Mouse (Mus musculus): ENCODE measurements around the gene Gopc. TPM values are rescaled to one million over a fixed set of nuclear protein-coding genes. Genes with fewer than 3 reads are reported as not detected.

Gene Gopc
- 10 to 100 TPM; 12.1 to 13.4 TPM for total RNA-seq (2021)

DNA sequence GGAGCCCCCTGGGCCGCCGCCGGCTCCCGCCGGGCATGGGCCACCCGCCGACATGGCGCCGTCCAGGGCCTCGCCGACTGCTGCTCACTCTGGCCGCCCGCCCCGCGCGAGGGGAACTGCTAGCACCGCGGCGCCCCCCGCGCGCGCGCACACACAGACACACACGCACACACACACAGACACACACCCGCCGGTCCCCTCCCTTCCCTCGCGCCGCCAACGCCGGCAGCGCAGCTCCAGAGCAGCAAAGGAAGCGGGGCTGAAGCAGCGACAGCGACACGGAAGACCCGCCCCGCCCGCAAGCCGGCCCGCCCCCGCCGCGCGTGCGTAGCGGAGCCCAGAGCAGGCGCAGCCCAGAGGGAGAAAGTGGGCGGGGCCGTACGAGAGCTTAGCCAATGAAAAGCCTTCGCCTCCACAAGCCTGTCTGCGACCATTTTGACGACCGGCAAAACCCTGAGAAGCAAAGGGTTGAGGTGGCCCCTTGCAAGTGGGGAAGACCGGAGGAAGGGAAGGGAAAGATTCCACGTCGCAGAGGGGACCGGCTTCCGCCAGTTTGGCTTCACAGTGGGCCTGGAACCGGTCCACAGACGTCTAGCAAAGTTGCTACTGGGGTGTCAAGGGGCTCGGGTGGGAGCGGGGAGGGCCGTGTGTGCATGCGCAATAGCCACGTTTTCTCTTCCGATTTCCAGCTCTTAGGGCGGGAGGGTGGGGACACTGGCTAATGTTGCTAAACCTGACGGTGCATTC, at the start of gene Gopc:
Gene Gopc, minus strand, starts transcription at position 280 of the 747 bp plus-strand sequence.
- intact Hi-C loops (cut with DNase I): loop anchor here (2.0 to 10.0 kb wide), 3 partner anchors 37 to 277 kb away; no protein-coding TSS in a partner anchor
- DNase-seq: peak; percentile 95 to 98

DNA sequence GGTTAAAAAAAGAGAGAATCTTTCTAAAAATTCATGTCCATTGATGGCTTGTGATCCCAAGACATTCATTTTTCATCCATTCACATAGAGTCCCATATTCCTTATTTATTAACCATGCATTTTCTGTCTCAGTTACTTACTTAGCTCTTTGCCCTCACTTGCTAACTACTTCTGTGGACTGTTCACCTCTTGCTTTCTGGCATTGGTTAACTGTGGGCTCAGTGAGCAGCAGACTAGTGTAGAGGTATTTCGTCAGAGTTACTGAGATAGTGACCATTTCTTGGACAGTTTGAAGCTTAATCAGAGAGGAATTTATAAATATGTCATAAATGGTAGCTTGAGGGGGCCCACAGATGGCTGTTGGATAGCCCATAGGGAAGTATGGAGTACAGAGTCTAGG, 49.0 kb upstream of the Gopc start:
- intact Hi-C loops (cut with DNase I): no loop called here
- no peak for DNase-seq

DNA sequence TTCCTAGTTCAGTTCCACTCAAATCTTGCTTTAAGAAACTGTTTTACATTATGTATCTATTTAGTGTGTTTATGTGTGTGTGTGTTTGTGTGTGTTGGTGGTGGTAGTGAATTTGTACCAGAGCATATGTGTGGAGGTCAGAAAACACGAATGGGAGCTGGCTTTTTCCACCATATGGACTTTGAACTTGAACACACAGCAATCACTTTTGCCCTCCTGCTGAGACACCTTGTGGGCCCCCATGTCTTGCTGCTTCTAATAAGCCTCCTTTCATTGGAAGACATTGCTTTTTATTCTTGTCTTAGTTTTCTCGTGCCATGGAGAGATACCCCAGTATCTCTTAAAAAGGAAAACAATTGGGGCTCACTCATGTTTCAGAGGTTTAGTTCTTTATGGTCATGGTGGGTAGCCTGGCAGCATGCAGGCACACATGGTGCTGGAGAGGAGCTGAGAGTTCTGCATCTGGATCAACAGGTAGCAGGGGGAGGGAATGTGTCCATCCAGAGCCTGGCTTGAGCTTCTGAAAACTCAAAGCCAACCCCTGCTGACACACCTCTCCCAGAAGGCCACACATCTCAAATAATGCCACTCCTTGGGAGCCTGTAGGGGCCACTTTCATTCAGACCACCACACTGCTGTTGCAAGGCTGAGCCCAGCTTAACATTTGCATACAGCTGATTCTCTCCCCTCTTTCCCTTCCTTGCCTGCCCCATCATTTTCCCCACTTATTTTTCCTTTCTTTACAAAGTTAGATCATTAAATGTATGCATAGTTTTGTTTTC, 45.9 kb upstream of the Gopc start:
- DNase-seq: no peak
- intact Hi-C loops (cut with DNase I): no loop called here

DNA sequence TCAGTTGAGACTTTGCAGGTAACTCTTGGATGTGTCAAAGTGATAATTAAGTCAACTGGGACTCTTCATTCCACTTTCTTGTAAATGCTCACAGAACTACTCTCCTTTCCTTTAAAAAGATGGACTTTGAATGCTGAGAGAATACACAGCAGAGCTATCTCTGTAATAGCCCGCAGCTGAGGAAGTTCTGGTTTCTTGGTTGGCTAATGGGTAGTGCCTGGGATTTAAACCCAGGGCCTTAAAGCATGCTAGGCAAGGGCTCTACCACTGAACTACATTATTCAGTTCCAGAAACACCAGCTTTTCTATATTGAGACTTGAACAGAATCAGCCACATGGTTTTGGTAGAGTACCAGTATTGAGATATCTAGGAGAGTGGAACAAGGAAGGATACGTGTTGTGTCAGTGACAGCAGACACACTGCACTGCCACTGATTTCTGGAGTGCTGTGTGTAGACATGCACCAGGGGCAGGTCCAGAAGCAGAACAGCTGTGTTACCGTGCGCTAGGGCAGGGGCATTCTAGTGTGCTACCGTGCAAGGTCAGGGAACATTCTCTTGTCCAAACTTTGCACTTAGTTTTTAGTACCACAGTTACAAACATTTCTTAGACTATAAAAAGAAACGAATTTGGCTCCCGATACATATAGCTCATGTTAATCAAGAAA, 44.5 kb upstream of the Gopc start:
- intact Hi-C loops (cut with DNase I): no loop called here

DNA sequence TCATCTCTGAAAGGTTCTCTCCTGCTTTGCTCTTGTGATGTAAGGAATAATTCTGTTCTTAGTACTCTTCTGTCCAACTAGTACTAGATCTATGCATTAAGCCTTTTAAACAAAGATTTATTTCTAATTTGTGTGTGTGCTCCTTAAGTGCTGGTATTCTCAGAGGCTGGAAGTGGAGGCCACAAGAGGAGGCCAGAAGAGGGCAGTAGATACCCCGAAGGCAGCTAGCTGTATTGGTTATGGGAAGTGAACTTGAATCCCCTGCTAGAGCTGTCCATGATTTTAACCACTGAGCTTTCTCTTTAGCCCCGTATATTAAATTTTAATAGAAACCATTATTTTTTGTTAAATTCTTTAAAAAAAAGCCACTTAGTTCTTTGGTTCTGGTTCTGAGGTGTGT, 41.2 kb upstream of the Gopc start:
- intact Hi-C loops (cut with DNase I): no loop called here
- DNase-seq: no peak

More for the DNA sequence above, 44.5 kb upstream of the Gopc start:
- no peak for DNase-seq

DNA sequence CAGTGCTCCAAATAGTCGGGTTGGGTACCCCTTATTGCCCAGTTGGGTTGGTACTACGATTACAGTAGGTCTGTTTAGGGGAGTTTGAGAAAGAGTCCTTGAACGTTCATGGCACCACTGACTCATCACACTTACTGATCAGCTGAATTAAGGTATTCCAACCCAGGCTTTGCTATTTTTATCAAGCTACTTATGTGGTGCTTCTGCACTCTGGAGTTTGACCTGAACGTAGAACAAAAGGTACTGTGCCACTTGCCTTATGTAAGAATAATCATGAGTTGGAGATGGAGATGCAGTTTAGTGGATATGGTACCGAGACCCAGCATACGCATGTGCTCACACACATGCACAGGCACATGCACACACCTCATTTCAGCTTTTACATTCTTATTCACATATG, 39.8 kb upstream of the Gopc start:
- no peak for DNase-seq
- intact Hi-C loops (cut with DNase I): no loop called here

DNA sequence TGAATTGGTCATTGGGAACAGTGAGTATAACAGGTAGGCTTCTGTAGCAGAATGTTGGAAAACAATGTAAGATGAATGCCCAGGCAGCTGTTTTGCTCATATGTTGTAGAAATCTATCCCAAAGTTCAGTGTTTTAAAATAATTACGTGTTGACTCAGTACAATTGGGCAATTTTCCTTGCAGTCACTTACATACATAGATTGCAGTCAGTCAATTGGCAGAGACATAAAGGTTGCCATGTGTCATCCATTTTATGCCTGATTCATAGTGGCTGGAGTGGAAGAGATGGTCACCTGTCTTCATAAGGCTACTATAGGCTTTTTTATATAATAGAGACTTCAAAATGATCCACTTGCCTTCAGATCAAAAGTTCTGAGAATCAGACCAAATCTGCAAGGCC, 38.6 kb upstream of the Gopc start:
- no peak for DNase-seq
- intact Hi-C loops (cut with DNase I): no loop called here

DNA sequence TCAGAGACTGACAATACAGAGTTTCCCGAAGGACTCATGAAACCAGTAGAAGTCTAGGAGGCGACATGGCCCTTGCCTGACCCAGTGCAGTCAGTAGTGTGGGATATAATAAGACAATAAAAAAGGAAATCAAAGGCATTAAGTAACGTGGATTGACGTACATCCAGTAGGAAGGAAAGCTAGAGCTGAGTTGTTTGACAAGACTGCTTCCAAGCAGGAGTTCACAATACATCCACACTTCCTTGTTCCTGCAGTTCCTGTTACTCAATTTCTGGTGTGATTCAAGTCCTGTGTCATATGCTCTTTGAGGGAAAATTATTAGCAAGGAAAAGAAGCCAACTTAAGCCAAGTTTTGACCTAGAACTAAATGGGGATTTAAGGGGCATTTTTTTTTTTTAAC, 37.5 kb upstream of the Gopc start:
- intact Hi-C loops (cut with DNase I): loop anchor here (2.0 kb wide), 1 partner anchor 37 kb away; the partner anchor contains the start of gene Gopc
- DNase-seq: no peak

DNA sequence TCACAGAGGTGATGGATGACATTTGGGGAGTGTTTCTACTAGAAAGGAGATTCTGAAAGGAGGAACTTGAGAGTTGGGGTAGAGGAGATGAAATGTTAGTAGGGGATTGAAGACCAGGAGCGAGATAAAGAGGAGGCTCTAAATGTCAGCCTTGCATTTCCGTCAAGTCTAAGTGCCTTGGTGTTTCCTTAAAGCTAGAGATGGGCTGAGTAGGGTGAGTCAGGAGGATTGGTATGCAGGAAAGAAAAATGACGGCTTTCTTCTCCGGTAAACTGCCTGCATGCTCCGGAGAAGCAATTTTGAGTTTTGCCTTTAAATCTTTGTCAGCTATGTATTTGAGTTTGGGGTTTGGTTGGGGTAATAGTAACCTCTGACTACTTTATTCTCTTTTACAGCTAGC, 37.0 kb upstream of the Gopc start:
- DNase-seq: no peak
- intact Hi-C loops (cut with DNase I): loop anchor here (2.0 kb wide), 1 partner anchor 36 kb away; the partner anchor contains the start of gene Gopc

DNA sequence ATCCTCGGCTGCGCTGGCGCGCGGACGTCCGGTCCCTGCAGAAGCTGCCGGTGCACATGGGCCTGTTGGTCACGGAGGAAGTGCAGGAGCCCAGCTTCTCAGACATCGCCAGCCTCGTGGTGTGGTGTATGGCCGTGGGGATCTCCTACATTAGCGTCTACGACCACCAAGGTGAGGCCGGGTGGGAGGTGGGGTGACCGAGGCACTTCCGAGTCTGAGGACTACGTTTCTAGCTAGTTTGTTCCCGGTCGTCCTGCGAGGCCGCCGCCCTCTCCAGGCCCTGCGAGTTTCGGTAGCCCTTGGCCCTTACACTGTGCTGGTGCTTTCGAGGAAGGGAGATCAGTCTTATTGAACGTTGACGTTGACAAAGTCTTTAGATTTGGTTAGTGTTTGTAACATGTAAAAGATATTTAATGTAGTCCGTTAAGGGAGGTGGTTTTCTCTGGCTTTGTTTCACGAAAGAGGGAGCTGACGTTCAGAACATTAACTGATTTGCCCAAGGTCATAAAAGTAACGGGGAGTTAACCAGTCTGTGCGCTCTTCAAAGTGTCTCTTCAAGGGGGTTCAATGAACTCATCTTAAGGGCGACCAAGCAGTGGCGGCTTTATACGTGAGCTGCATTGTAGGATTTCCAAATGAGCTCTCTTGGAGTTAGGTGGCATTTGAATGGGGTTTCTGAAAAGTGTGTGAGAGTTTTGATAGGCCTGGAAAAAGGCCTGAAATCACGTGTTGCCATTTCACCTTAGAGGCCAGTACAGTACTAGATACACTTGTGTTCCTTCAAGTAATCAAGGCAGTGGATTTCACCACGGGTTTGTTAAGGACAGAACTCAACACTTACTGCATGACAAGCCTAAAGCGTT, 36.3 kb upstream of the Gopc start:
- intact Hi-C loops (cut with DNase I): loop anchor here (2.0 kb wide), 2 partner anchors 29 to 35 kb away; partner anchors contain the start of genes Gopc and Nepn
- no peak for DNase-seq

DNA sequence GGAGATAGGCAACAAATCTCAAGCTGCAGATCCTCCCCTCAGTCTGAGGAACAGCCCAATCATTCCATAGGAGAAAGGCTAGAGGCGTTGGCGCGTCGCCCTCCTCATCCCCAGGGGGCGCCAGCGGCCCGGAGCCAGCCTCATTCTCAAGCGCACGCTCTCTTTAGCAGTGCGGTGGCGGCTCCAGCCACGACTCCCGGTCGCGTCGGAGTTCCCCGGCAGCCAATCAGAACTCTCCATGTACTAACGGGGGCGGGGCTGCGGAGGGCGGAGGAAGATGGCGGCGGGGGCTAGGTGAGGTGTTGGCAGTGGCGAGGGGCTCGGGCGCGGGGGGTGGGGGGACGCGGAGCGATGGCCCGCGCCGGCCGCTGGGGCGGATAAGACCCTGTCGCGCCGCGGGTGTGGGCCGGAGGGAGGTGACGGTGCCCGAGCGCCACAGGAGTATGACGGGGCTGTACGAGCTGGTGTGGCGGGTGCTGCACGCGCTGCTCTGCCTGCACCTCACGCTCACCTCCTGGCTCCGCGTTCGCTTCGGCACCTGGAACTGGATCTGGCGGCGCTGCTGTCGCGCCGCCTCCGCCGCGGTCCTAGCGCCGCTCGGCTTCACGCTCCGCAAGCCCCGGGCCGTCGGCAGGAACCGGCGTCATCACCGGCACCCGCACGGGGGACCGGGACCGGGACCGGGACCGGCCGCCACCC, 35.5 kb upstream of the Gopc start, which contains the start of gene Nus1:
Gene Nus1, plus strand, starts transcription at position 249 of the 699 bp plus-strand sequence.
- intact Hi-C loops (cut with DNase I): loop anchor here (2.0 kb wide), 1 partner anchor 29 kb away; the partner anchor contains the start of gene Nepn
- peak; percentile 94 to 95 for DNase-seq

DNA sequence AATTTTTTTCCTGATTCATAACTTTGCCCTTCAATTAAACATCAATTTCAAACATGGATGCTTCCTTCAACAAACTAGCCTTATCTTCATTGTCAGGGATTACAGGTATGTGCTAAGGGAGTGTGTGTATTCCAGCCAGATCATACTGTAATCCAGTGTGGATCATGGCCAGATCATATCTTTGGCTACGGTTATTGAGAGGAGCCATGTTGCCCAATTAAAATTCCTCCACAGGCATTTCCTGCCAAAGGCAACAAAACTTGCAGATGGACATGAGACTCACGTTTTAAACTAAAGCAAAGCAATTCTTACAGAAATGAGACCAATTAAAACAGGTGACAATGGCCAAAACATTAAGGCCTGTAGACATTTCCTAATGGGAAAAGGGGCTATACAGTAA, 34.5 kb upstream of the Gopc start:
- intact Hi-C loops (cut with DNase I): loop anchor here (2.0 kb wide), 1 partner anchor 28 kb away; the partner anchor contains the start of gene Nepn
- DNase-seq: no peak

DNA sequence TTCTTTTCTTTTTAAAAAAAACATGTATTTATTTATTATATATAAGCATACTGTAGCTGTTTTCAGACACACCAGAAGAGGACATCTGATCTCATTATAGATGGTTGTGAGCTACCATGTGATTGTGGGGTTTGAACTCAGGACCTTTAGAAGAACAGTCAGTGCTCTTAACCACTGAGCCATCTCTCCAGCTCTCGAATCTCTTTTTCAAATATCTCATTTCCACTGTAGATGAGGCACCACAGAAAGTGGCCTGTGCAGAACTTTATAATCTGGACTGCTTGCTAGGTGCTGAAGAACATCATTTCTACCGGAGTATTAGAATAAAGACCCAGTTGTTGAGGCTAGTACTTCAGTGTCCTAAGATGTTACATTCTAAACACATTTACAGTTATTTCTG, 33.1 kb upstream of the Gopc start:
- intact Hi-C loops (cut with DNase I): no loop called here
- no peak for DNase-seq

DNA sequence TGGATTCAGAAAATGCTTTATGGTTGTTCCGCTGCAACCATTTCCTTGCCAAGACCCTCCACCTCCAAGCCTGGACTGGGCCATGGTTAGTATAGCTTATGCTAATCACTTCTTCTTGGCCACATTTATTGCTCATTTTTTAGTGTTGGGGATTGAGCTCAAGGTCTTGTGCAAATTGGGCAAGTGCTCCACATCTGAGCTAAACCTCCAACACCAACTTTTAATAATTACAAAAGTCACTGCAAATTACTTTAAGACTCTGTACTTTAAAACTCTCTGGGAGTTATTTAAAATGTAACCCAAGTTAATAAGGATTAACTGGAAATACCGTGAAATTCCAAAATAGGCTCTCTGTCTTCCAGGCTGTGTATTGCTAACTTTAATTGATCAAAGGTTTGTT, 25.6 kb upstream of the Gopc start:
- intact Hi-C loops (cut with DNase I): no loop called here
- DNase-seq: no peak

DNA sequence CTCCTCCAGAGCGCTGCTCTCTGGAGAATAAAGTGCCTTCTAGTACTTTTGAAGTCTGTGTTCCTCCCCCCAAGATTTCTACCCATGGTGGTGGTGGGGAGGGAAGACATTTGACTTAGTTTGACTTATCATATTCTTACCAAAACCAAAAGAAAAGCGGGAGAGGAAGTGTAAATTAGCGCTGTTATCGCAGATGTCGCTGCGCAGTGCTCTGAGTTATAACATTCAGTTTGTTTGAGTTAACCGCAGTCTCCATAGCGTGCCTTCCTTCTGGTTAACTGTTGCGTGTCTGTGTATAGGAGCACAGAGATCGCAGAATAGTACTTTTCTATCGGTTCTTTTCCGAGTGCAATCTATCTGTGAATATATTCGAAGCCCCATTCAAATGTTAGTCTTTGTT, 23.2 kb upstream of the Gopc start:
- DNase-seq: no peak
- intact Hi-C loops (cut with DNase I): no loop called here

DNA sequence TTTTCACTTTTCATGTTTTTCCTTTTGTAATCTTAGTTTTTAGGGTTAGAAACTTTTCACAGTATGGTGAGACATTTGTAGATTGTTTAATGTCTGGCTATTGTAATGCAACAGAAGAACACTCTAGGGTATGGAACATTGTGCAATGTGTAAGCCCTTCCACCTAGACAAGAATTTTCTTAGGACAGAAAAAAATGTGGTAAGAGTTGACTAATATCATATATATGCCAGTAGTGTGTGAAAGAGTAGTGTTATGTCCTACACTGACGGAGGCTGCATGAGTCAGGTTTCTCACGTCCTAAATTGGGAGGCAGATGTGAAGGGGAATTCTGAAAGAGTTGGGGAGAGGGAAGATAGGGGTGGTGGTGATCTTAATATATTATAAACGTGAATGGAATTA, 17.8 kb upstream of the Gopc start:
- intact Hi-C loops (cut with DNase I): no loop called here
- DNase-seq: no peak

DNA sequence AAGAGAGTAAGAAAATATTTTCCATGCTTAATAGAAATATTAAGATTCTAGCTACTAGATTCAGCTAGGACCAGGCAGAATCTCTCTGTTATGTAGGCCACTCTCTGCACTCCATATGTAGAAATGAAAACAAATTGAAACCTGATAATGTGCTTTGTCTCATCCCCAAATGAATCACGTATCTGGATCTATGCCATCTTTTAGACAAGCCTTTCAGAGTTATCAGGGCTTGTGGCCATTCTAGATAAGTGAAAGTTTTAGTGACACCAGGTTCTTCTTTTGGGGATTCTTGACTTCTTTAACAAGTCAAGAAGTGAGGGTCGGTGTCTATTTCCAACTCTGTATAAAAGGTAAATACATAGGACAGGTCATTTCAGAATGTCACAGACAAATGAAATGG, 16.8 kb upstream of the Gopc start:
- DNase-seq: no peak
- intact Hi-C loops (cut with DNase I): no loop called here

DNA sequence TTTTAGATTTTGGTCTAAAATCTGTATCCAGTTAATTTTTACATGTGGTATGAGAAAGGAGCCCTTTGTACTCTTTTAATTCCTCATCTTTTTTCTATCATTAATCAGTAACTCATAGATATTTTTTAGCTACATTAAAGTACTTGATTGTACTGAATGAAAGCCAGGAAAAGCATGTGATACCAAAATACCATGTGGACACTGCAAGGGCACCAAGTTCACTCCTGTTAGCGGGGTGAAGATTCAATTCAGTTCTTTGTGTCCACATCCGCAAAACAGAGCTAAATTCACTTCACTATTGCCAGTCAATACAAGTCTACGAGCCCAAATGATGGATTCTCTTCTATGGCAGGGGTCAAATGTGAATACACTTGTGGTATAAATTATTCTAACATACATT, 14.7 kb upstream of the Gopc start:
- intact Hi-C loops (cut with DNase I): no loop called here

DNA sequence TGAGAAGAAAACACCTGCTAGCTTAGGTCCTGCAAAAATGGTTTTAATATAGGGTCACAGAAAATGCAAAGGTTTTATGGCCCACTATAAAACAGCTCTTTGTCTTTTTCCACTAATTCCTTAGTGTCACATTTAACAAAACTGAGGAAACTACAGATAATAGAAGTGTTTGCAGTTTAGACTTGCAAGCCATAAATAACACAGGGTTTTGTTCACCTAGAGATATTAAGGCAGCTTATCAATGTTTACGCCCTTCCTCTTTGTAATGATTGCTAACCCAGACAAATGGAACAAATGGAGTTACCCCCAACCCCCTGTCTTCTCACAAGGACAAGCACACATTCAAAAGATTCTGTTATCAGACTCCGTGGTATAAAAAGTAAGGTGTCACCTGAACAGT, 9.3 kb upstream of the Gopc start:
- intact Hi-C loops (cut with DNase I): no loop called here
- no peak for DNase-seq

More for the DNA sequence above, 14.7 kb upstream of the Gopc start:
- no peak for DNase-seq
